7 mouse cellular contexts compared by ENCODE assay signal in the genomic region with DNA sequence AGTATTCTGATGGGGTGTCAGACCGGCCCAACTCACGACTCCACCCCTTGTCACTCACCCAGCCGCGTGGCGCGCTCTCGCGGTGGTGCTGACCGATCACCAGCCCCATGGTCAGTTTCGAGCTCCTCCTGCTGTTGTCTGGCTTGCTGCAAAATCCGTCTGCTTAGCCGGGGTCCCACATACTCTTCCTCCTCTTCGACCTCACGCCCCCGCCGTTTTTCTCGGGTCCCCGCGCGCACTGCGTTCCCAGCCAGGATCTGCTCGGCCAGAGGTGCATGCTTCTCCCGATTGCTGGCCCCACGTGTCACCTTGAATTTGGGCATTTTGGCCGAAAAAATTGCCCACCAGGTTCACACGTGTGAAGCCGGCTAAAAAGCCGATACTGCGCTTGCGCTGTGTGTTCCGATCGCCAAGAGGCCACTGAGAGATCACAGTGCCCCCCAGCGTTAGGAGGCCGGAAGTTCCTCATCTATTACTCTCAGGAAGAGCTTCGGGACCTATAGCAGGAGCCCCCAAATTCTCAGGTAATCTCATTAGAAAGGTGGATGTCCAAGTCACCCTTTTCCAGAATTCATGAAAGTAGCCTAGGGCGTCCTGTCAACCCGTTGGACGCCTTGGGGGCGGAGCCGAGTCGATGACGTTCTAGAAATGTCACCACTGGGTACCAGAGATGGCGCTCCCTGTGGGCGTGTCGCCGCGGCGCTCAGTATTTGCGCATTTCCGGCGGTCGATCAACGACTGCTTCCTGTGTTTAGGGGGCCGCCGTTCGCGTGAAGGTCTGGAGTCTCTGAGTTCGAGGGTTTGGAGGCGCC. TPM values are rescaled to one million over a fixed set of nuclear protein-coding genes. Genes with fewer than 3 reads are reported as not detected.
DNase-seq lines count a peak whose midpoint lies in the region; ATAC-seq and TF ChIP-seq lines count a peak whose summit lies in the region.

A gene (minus strand): TSS at position 644 of the 812 bp plus-strand sequence.
A gene (plus strand): TSS at position 734 of the 812 bp plus-strand sequence.
A gene (plus strand): TSS at position 741 of the 812 bp plus-strand sequence.

- H3K4me2 ChIP-seq in embryonic facial prominence, embryonic 12.5 days (replicated peaks): peak within 1 kb of the TSS; percentile 65
- H3K4me2 ChIP-seq in limb, embryonic 12.5 days: peak within 1 kb of the TSS; percentile 92
- peak within 1 kb of the TSS; percentile 84 for H3K4me2 ChIP-seq in midbrain, embryonic 15.5 days

- ATAC-seq in embryonic facial prominence, embryonic 12.5 days (ENCODE audit: insufficient number of reproducible peaks, insufficient read depth, low FRiP score, low TSS enrichment): peak; percentile 90
- peak; percentile 94 for ATAC-seq in limb, embryonic 12.5 days (ENCODE audit: insufficient number of reproducible peaks, insufficient read depth, low FRiP score, low TSS enrichment, low read depth)
- peak; percentile 97 for ATAC-seq in midbrain, embryonic 15.5 days (replicated peaks)

- peak within 1 kb of the TSS; percentile 78 for H3K4me3 ChIP-seq in embryonic facial prominence, embryonic 12.5 days
- H3K4me3 ChIP-seq in kidney, adult 2 months (ENCODE audit: insufficient read depth, low read depth, low read length): peak within 1 kb of the TSS; percentile 82
- H3K4me3 ChIP-seq in limb, embryonic 12.5 days (replicated peaks): peak within 1 kb of the TSS; percentile 82
- peak within 1 kb of the TSS; percentile 71 for H3K4me3 ChIP-seq in midbrain, embryonic 15.5 days
- H3K4me3 ChIP-seq in spleen, adult 2 months (ENCODE audit: extremely low read depth, insufficient read depth, insufficient read length): peak within 1 kb of the TSS; percentile 79

- TF ChIP-seq CTCF in kidney, adult 2 months (conservative IDR thresholded peaks at IDR 0.05; ENCODE audit: insufficient read depth, insufficient read length, low read depth, low read length): peak; percentile 79
- TF ChIP-seq CTCF in spleen, adult 2 months (IDR thresholded peaks at IDR 0.05; ENCODE audit: extremely low read depth, insufficient read depth, insufficient read length, insufficient replicate concordance): peak; percentile 85

- under 1% methylated on average over 59 of the region's 59 CpGs for WGBS in embryonic facial prominence, embryonic 12.5 days
- under 1% methylated on average over 59 of the region's 59 CpGs for WGBS in kidney, adult 2 months
- under 1% methylated on average over 59 of the region's 59 CpGs for WGBS in limb, embryonic 12.5 days
- WGBS in midbrain, embryonic 15.5 days: under 1% methylated on average over 59 of the region's 59 CpGs
- under 1% methylated on average over 59 of the region's 59 CpGs for WGBS in spleen, adult 2 months

- H3K4me1 ChIP-seq in embryonic facial prominence, embryonic 12.5 days: peaks cover 21% of the 10 kb centered on the region
- peaks cover 4% of the 10 kb centered on the region; the same call in 1 of the 2 replicates for H3K4me1 ChIP-seq in kidney, adult 2 months (ENCODE audit: control insufficient read depth, insufficient read depth, low read length)
- peaks cover 21% of the 10 kb centered on the region for H3K4me1 ChIP-seq in limb, embryonic 12.5 days (replicated peaks)
- H3K4me1 ChIP-seq in midbrain, embryonic 15.5 days: peaks cover 32% of the 10 kb centered on the region
- peaks cover 6% of the 10 kb centered on the region; the same call in 1 of the 2 replicates for H3K4me1 ChIP-seq in spleen, adult 2 months (ENCODE audit: control insufficient read depth, insufficient read depth, insufficient read length)

- no peaks in the 10 kb centered on the region for H3K9me3 ChIP-seq in embryonic facial prominence, embryonic 12.5 days
- no peaks in the 10 kb centered on the region for H3K9me3 ChIP-seq in limb, embryonic 12.5 days
- no peaks in the 10 kb centered on the region for H3K9me3 ChIP-seq in midbrain, embryonic 15.5 days

- peak; percentile 97 for DNase-seq in adrenal gland, postnatal 25 days
- peak; percentile 97 to 99 for DNase-seq in heart, adult 18-20 months
- peak; percentile 98 for DNase-seq in kidney, adult 2 months
- DNase-seq in spleen, adult 2 months (ENCODE audit: low read depth in 1 of 2, low spot score in 2 of 2): peak; percentile 93 to 95

- peak within 1 kb of the TSS; percentile 55; the same call in 1 of the 2 replicates for H3K27ac ChIP-seq in embryonic facial prominence, embryonic 12.5 days
- H3K27ac ChIP-seq in kidney, adult 2 months (ENCODE audit: insufficient read depth, low read depth, low read length): peak within 1 kb of the TSS; percentile 93
- peak within 1 kb of the TSS; percentile 67 for H3K27ac ChIP-seq in limb, embryonic 12.5 days
- H3K27ac ChIP-seq in midbrain, embryonic 15.5 days: peak within 1 kb of the TSS; percentile 67
- H3K27ac ChIP-seq in spleen, adult 2 months (ENCODE audit: insufficient read depth, low read length): peak within 1 kb of the TSS; percentile 66

- peaks cover 36% of the 10 kb centered on the region for H3K36me3 ChIP-seq in embryonic facial prominence, embryonic 12.5 days
- no peaks in the 10 kb centered on the region for H3K36me3 ChIP-seq in kidney, adult 2 months (ENCODE audit: control insufficient read depth, insufficient read depth, low read length)
- peaks cover 61% of the 10 kb centered on the region for H3K36me3 ChIP-seq in limb, embryonic 12.5 days
- peaks cover 15% of the 10 kb centered on the region; the same call in 1 of the 2 replicates for H3K36me3 ChIP-seq in midbrain, embryonic 15.5 days (replicated peaks)
- H3K36me3 ChIP-seq in spleen, adult 2 months (ENCODE audit: control insufficient read depth, insufficient read depth, low read length): peaks cover 1% of the 10 kb centered on the region

- peak within 1 kb of the TSS; percentile 74 for H3K9ac ChIP-seq in embryonic facial prominence, embryonic 12.5 days
- peak within 1 kb of the TSS; percentile 71 for H3K9ac ChIP-seq in limb, embryonic 12.5 days (replicated peaks)
- H3K9ac ChIP-seq in midbrain, embryonic 15.5 days: peak within 1 kb of the TSS; percentile 78

- peak; percentile 58 for TF ChIP-seq POLR2A in kidney, adult 2 months (IDR thresholded peaks at IDR 0.05; ENCODE audit: low read depth, low read length)
- TF ChIP-seq POLR2A in spleen, adult 2 months (IDR thresholded peaks at IDR 0.05; ENCODE audit: low read depth, low read length): 0 out of 2 replicates have a peak, but pooled peaks have one; percentile 23

- H3K27me3 ChIP-seq in embryonic facial prominence, embryonic 12.5 days: no peaks in the 10 kb centered on the region
- H3K27me3 ChIP-seq in kidney, adult 2 months (replicated peaks; ENCODE audit: control insufficient read depth, insufficient read depth, low read length): no peaks in the 10 kb centered on the region
- no peaks in the 10 kb centered on the region for H3K27me3 ChIP-seq in limb, embryonic 12.5 days
- H3K27me3 ChIP-seq in midbrain, embryonic 15.5 days (replicated peaks): no peaks in the 10 kb centered on the region
- no peaks in the 10 kb centered on the region for H3K27me3 ChIP-seq in spleen, adult 2 months (ENCODE audit: control insufficient read depth, insufficient read depth, low read length)

RNA-seq across cellular contexts. Expression of the first gene that starts in this region (rescaled TPM):
- 15.5 and 22.0 TPM in 2 replicates for total RNA-seq in adrenal gland, postnatal 25 days (2021)
- polyA plus RNA-seq in embryonic facial prominence, embryonic 12.5 days (2016; fragmentation: Nextera tagmentation; extraction: Ambion mirVana): 29.6 and 30.7 TPM in 2 replicates
- 10 to 100 TPM; 13.5 to 16.5 TPM for total RNA-seq in heart, adult 18-20 months (2021)
- polyA plus RNA-seq in kidney, adult 2 months (2012; rRNA removed): 7.9 and 8.3 TPM in 2 replicates
- 28.3 and 28.4 TPM in 2 replicates for polyA plus RNA-seq in limb, embryonic 12.5 days (2016; fragmentation: Nextera tagmentation; extraction: Ambion mirVana)
- polyA plus RNA-seq in midbrain, embryonic 15.5 days (2015; fragmentation: Nextera tagmentation; extraction: Ambion mirVana): 39.7 TPM in 2 replicates
- polyA plus RNA-seq in spleen, adult 2 months (2012; rRNA removed): 5.8 and 7.5 TPM in 2 replicates

RNA-seq across cellular contexts. Expression of the second gene that starts in this region (rescaled TPM):
- 38.7 and 40.5 TPM in 2 replicates for total RNA-seq in adrenal gland, postnatal 25 days (2021)
- 46.9 and 47.2 TPM in 2 replicates for polyA plus RNA-seq in embryonic facial prominence, embryonic 12.5 days (2016; fragmentation: Nextera tagmentation; extraction: Ambion mirVana)
- 10 to 100 TPM; 19.0 to 19.5 TPM for total RNA-seq in heart, adult 18-20 months (2021)
- polyA plus RNA-seq in kidney, adult 2 months (2012; rRNA removed): 22.8 and 25.3 TPM in 2 replicates
- 47.8 and 48.9 TPM in 2 replicates for polyA plus RNA-seq in limb, embryonic 12.5 days (2016; fragmentation: Nextera tagmentation; extraction: Ambion mirVana)
- polyA plus RNA-seq in midbrain, embryonic 15.5 days (2015; fragmentation: Nextera tagmentation; extraction: Ambion mirVana): 49.6 and 50.4 TPM in 2 replicates
- polyA plus RNA-seq in spleen, adult 2 months (2012; rRNA removed): 18.8 and 20.6 TPM in 2 replicates

RNA-seq across cellular contexts. Expression of the third gene that starts in this region (rescaled TPM):
- 1.4 and 3.9 TPM in 2 replicates for total RNA-seq in adrenal gland, postnatal 25 days (2021)
- polyA plus RNA-seq in embryonic facial prominence, embryonic 12.5 days (2016; fragmentation: Nextera tagmentation; extraction: Ambion mirVana): 1.6 and 2.2 TPM in 2 replicates
- 1 to 10 TPM; 1.9 to 3.4 TPM for total RNA-seq in heart, adult 18-20 months (2021)
- polyA plus RNA-seq in kidney, adult 2 months (2012; rRNA removed): 0.45 and 0.64 TPM in 2 replicates
- polyA plus RNA-seq in limb, embryonic 12.5 days (2016; fragmentation: Nextera tagmentation; extraction: Ambion mirVana): 2.3 and 2.6 TPM in 2 replicates
- 2.0 and 2.9 TPM in 2 replicates for polyA plus RNA-seq in midbrain, embryonic 15.5 days (2015; fragmentation: Nextera tagmentation; extraction: Ambion mirVana)
- 0.39 and 1.2 TPM in 2 replicates for polyA plus RNA-seq in spleen, adult 2 months (2012; rRNA removed)

Comparison
In these comparisons a context has a peak if more than half of its experiments do, and no peak if none do; other contexts are left out.
1. Peak in every context shown above with its lines: DNase-seq, ATAC-seq, H3K4me3 ChIP-seq and H3K27ac ChIP-seq.